Mouse (Mus musculus) embryo, embryonic 11 days (tissue): ENCODE measurements around the gene Klf1.
"Not testable (repeated sequence)": the region's sequence is repeated elsewhere in the genome, so short reads cannot be mapped to it uniquely, and the experiment has no call there.

ENCODE experiments used
- DNase-seq: peaks from one replicate; pipeline ENCODE4 v3.0.0-alpha.2; 2015

Klf1 gene

GRCm38 (mm10) chr8:84907979-84908378 is 6.3 kb downstream of the Klf1 start:
- not testable (repeated sequence) for DNase-seq

- peak; percentile 99 for DNase-seq
Observed at GRCm38 (mm10) chr8:84908421-84909161, 6.9 kb downstream of the Klf1 start, which contains the start of gene Dnase2a. Gene Dnase2a (plus strand): TSS chr8:84908560.

GRCm38 (mm10) chr8:84909162-84909767 is 7.5 kb downstream of the Klf1 start:
- no peak for DNase-seq

GRCm38 (mm10) chr8:84909949-84910348 is 8.2 kb downstream of the Klf1 start:
- DNase-seq: no peak

- DNase-seq: no peak
Observed at GRCm38 (mm10) chr8:84910551-84910950, 8.8 kb downstream of the Klf1 start.

- no peak for DNase-seq
Observed at GRCm38 (mm10) chr8:84911854-84912253, 10.1 kb downstream of the Klf1 start.

- DNase-seq: no peak
Observed at GRCm38 (mm10) chr8:84912391-84912790, 10.7 kb downstream of the Klf1 start.

GRCm38 (mm10) chr8:84912895-84913501 is 11.3 kb downstream of the Klf1 start:
- DNase-seq: peak; percentile 77

- no peak for DNase-seq
Observed at GRCm38 (mm10) chr8:84913502-84913900, 11.8 kb downstream of the Klf1 start.

- peak; percentile 49 for DNase-seq
Observed at GRCm38 (mm10) chr8:84913960-84914359, 12.2 kb downstream of the Klf1 start.

- no peak for DNase-seq
Observed at GRCm38 (mm10) chr8:84915269-84915668, 13.5 kb downstream of the Klf1 start.

GRCm38 (mm10) chr8:84917781-84918180 is 16.1 kb downstream of the Klf1 start:
- no peak for DNase-seq

GRCm38 (mm10) chr8:84918646-84919045 is 16.9 kb downstream of the Klf1 start:
- no peak for DNase-seq

GRCm38 (mm10) chr8:84921596-84921995 is 19.9 kb downstream of the Klf1 start:
- no peak for DNase-seq

GRCm38 (mm10) chr8:84925557-84925956 is 23.8 kb downstream of the Klf1 start:
- no peak for DNase-seq

GRCm38 (mm10) chr8:84927513-84927912 is 25.8 kb downstream of the Klf1 start:
- no peak for DNase-seq

GRCm38 (mm10) chr8:84928456-84929306 is 27.0 kb downstream of the Klf1 start:
- DNase-seq: peak; percentile 88

- no peak for DNase-seq
Observed at GRCm38 (mm10) chr8:84930582-84930981, 28.9 kb downstream of the Klf1 start.

- no peak for DNase-seq
Observed at GRCm38 (mm10) chr8:84933767-84934559, 32.2 kb downstream of the Klf1 start.

GRCm38 (mm10) chr8:84934860-84935259 is 33.1 kb downstream of the Klf1 start:
- peak; percentile 92 for DNase-seq

- peak; percentile 49 for DNase-seq
Observed at GRCm38 (mm10) chr8:84935489-84935888, 33.8 kb downstream of the Klf1 start.
